Mouse (Mus musculus) limb, embryonic 10.5 days (tissue): ENCODE measurements around the gene Urb2. TPM values are rescaled to one million over a fixed set of nuclear protein-coding genes. Genes with fewer than 3 reads are reported as not detected.

Experiments used
- microRNA counts: library from miRNA; unstranded; fragments of <30 nt; microRNA quantifications from one replicate; lab custom pipeline; 2017
- microRNA-seq: library from miRNA; unstranded; fragments of <30 nt; microRNA quantifications from one replicate; pipeline ENCODE4, GENCODE M21; 2017
- polyA plus RNA-seq: library from polyadenylated mRNA; unstranded; fragments of >200 nt; fragmentation: Nextera tagmentation; extraction: Ambion mirVana; gene quantifications from 2 replicates; pipeline ENCODE4 v1.2.1, GENCODE M21; 2016

The Urb2 gene
- polyA plus RNA-seq, 1 experiment from 2014 or later: 8.4 TPM

MicroRNA genes within 50 kb of the gene (microRNA counts, 519-probe panel; counts per million panel counts)
- 684 counts per million, percentile 72 among the panel's probes with 10 or more counts for microRNA mmu-miR-1967 (lab: Ali Mortazavi, UCI)

Small RNAs within 50 kb of the gene (microRNA-seq; reads per million reads assigned to microRNA genes)
- not detected for gene Mir1967

Other genes with a start within 250 kb of the Urb2 start
- gene Rab4a, start 215.5 kb upstream of the Urb2 start, polyA plus RNA-seq: 58.2 and 61.8 TPM in 2 replicates
- 6.0 and 6.1 TPM in 2 replicates for gene Ccsap, start 161.3 kb upstream of the Urb2 start, polyA plus RNA-seq
- gene Acta1, start 126.8 kb upstream of the Urb2 start, polyA plus RNA-seq: 1.6 and 1.8 TPM in 2 replicates
- gene Nup133, start 72.2 kb upstream of the Urb2 start, polyA plus RNA-seq: 60.4 and 61.9 TPM in 2 replicates
- 19.3 and 20.3 TPM in 2 replicates for gene Abcb10, start 38.4 kb upstream of the Urb2 start, polyA plus RNA-seq
- gene Taf5l, start 111 bp upstream of the Urb2 start, polyA plus RNA-seq: 49.7 and 52.8 TPM in 2 replicates
- gene Galnt2, start 209.9 kb downstream of the Urb2 start, polyA plus RNA-seq: 35.0 and 43.7 TPM in 2 replicates